ENCODE assay signal across 10 mouse cellular contexts in genomic region chr8:71695456-71695855, GRCm38 (mm10). TPM values are rescaled to one million over a fixed set of nuclear protein-coding genes. Genes with fewer than 3 reads are reported as not detected.
DNase-seq lines count a peak whose midpoint lies in the region; ATAC-seq and TF ChIP-seq lines count a peak whose summit lies in the region.
"Not testable (repeated sequence)": the region's sequence is repeated elsewhere in the genome, so short reads cannot be mapped to it uniquely, and the experiment has no call there.
"Had no signal": no experiment of that assay in that cellular context is flagged by ENCODE, and none has a peak within 500 bp of the region (broad histone marks: within the 10 kb centered on the region; RNA-seq: fewer than 3 reads in every experiment).

No protein-coding gene starts in this region.

- H3K9me3 ChIP-seq in G1E (replicated peaks): peaks cover 14% of the 10 kb centered on the region
- H3K9me3 ChIP-seq in intestine, postnatal 0 days (ENCODE audit: control insufficient read depth); lung, postnatal 0 days (ENCODE audit: low read length): not testable (repeated sequence)

- H3K27me3 ChIP-seq in G1E (ENCODE audit: insufficient read depth, low read length): peaks cover 19% of the 10 kb centered on the region; the same call in 1 of the 2 replicates
- not testable (repeated sequence) for H3K27me3 ChIP-seq in cerebellum, adult 2 months (ENCODE audit: control insufficient read depth, insufficient read depth, low read length); small intestine, adult 2 months (ENCODE audit: control insufficient read depth, insufficient read depth, low read length)
- peaks cover 20% of the 10 kb centered on the region for H3K27me3 ChIP-seq in intestine, postnatal 0 days (replicated peaks; ENCODE audit: control insufficient read depth, insufficient read depth, low read length)
- H3K27me3 ChIP-seq in liver, adult 2 months (ENCODE audit: control insufficient read depth, insufficient read depth, low read length): peaks cover 12% of the 10 kb centered on the region; the same call in 1 of the 2 replicates
- peaks cover 34% of the 10 kb centered on the region for H3K27me3 ChIP-seq in lung, postnatal 0 days (replicated peaks; ENCODE audit: insufficient read depth, low read length)

- TF ChIP-seq CTCF in G1E (IDR thresholded peaks at IDR 0.05; ENCODE audit: low read depth, low read length): peak; percentile 38; the same call in 1 of the 2 replicates
- TF ChIP-seq CTCF in cerebellum, adult 2 months (IDR thresholded peaks at IDR 0.05; ENCODE audit: borderline replicate concordance, insufficient read depth, low read depth, low read length): 0 out of 2 replicates have a peak, but pooled peaks have one; percentile 3
- peak; percentile 63 for TF ChIP-seq CTCF in intestine, postnatal 0 days (IDR thresholded peaks at IDR 0.05; ENCODE audit: low read depth)
- TF ChIP-seq CTCF in liver, adult 2 months (IDR thresholded peaks at IDR 0.05; ENCODE audit: low read depth, low read length): peak; percentile 57
- peak; percentile 40 for TF ChIP-seq CTCF in lung, postnatal 0 days (IDR thresholded peaks at IDR 0.05)
- peak; percentile 55; the same call in 1 of the 2 replicates for TF ChIP-seq CTCF in small intestine, adult 2 months (IDR thresholded peaks at IDR 0.05; ENCODE audit: extremely low read depth, insufficient read length, insufficient replicate concordance, low read depth, low read length)

- H3K27ac ChIP-seq in cerebellum, adult 2 months (ENCODE audit: insufficient read depth, low read length); intestine, postnatal 0 days (ENCODE audit: low read depth, low read length); liver, adult 2 months (replicated peaks; ENCODE audit: insufficient read depth, low read depth, low read length); lung, postnatal 0 days (ENCODE audit: low read length); small intestine, adult 2 months (ENCODE audit: insufficient read depth, low read depth, low read length): not testable (repeated sequence)

- not testable (repeated sequence) for H3K4me3 ChIP-seq in G1E (ENCODE audit: low read depth, low read length); cerebellum, adult 2 months (replicated peaks; ENCODE audit: insufficient read depth, low read depth, low read length); intestine, postnatal 0 days (ENCODE audit: low read depth, low read length); liver, adult 2 months (ENCODE audit: insufficient read depth, low read depth, low read length); lung, postnatal 0 days (ENCODE audit: low read depth, low read length); small intestine, adult 2 months (ENCODE audit: low read depth, low read length)

- not testable (repeated sequence) for H3K79me2 ChIP-seq in liver, adult 2 months (ENCODE audit: control insufficient read depth, insufficient read depth, low read length)

- not testable (repeated sequence) for H3K4me1 ChIP-seq in G1E (ENCODE audit: insufficient read depth, low read depth, low read length); cerebellum, adult 2 months (ENCODE audit: control insufficient read depth, insufficient read depth, low read length); intestine, postnatal 0 days (replicated peaks; ENCODE audit: control insufficient read depth, insufficient read depth, low read length); liver, adult 2 months (ENCODE audit: control insufficient read depth, insufficient read depth, low read length); lung, postnatal 0 days (ENCODE audit: insufficient read depth, low read depth, low read length); small intestine, adult 2 months (ENCODE audit: control insufficient read depth, insufficient read depth, insufficient read length, low read length)

- not testable (repeated sequence) for ATAC-seq in G1E (ENCODE audit: extremely low read depth, insufficient number of reproducible peaks, low FRiP score, poor library complexity, severe bottlenecking); intestine, postnatal 0 days; lung, postnatal 0 days

- TF ChIP-seq POLR2A in cerebellum, adult 2 months (IDR thresholded peaks at IDR 0.05; ENCODE audit: borderline replicate concordance, insufficient read depth, low read length); liver, adult 2 months (IDR thresholded peaks at IDR 0.05; ENCODE audit: extremely low read depth, insufficient read depth, low read length); small intestine, adult 2 months (IDR thresholded peaks at IDR 0.05; ENCODE audit: low read depth, low read length): not testable (repeated sequence)

- H3K9ac ChIP-seq in intestine, postnatal 0 days (ENCODE audit: low read depth, low read length); liver, adult 2 months (ENCODE audit: low read depth, low read length); lung, postnatal 0 days (replicated peaks; ENCODE audit: low read depth): not testable (repeated sequence)

- not testable (repeated sequence) for TF ChIP-seq EP300 in lung, postnatal 0 days (IDR thresholded peaks at IDR 0.05)

- H3K36me3 ChIP-seq in G1E (replicated peaks); liver, adult 2 months (ENCODE audit: control insufficient read depth, insufficient read depth, low read length); lung, postnatal 0 days (ENCODE audit: insufficient read depth, low read length): not testable (repeated sequence)
- peaks cover 14% of the 10 kb centered on the region; the same call in 1 of the 2 replicates for H3K36me3 ChIP-seq in intestine, postnatal 0 days (ENCODE audit: control insufficient read depth, insufficient read depth)
- peaks cover 39% of the 10 kb centered on the region for H3K36me3 ChIP-seq in small intestine, adult 2 months (ENCODE audit: control insufficient read depth, insufficient read depth, low read length)

- not testable (repeated sequence) for H3K4me2 ChIP-seq in intestine, postnatal 0 days (replicated peaks; ENCODE audit: low read depth); lung, postnatal 0 days (replicated peaks; ENCODE audit: low read depth, low read length)

- 62% methylated on average over 12 of the region's 12 CpGs for WGBS in cerebellum, adult 2 months
- WGBS in intestine, postnatal 0 days: 67% methylated on average over 12 of the region's 12 CpGs
- 72% methylated on average over 12 of the region's 12 CpGs for WGBS in liver, adult 2 months
- WGBS in lung, postnatal 0 days: 62% methylated on average over 12 of the region's 12 CpGs
- 80% methylated on average over 12 of the region's 12 CpGs for WGBS in small intestine, adult 2 months

- not testable (repeated sequence) for DNase-seq in G1E (ENCODE audit: low spot score); cerebellum, adult 2 months; liver, adult 2 months (ENCODE audit: extremely low read depth, low read depth, low spot score); lung, postnatal 0 days (ENCODE audit: low spot score)

RNA-seq across cellular contexts. Expression of gene B3gnt3, which starts 6.1 kb away (rescaled TPM):
- not detected in 2 replicates for total RNA-seq in G1E (2014; fragmentation: Nextera tagmentation)
- 0.05 and 0.06 TPM in 2 replicates for total RNA-seq in G1E (2017)
- not detected in 2 replicates for polyA plus RNA-seq in G1E (2012)
- 0.44 and 0.48 TPM in 2 replicates for polyA plus RNA-seq in cerebellum, adult 2 months (2012; rRNA removed)
- polyA plus RNA-seq in intestine, postnatal 0 days (2015; fragmentation: Nextera tagmentation; extraction: Ambion mirVana): 30.5 and 33.5 TPM in 2 replicates
- total RNA-seq in liver, adult 2 months (2014; rRNA removed): 0.92 and 1.3 TPM in 2 replicates
- polyA plus RNA-seq in liver, adult 2 months (2012; rRNA removed): 1.5 and 2.6 TPM in 2 replicates
- polyA plus RNA-seq in lung, postnatal 0 days (2015; fragmentation: Nextera tagmentation; extraction: Ambion mirVana): 11.7 and 12.1 TPM in 2 replicates
- 180 and 195 TPM in 2 replicates for polyA plus RNA-seq in small intestine, adult 2 months (2012; rRNA removed)
- total RNA-seq: monocyte, adult 5-6 weeks had no signal

RNA-seq across cellular contexts. Expression of gene Insl3, which starts 6.4 kb away (rescaled TPM):
- total RNA-seq in G1E (2014; fragmentation: Nextera tagmentation): 3.4 and 9.1 TPM in 2 replicates
- total RNA-seq in G1E (2017): 2.7 and 4.6 TPM in 2 replicates
- polyA plus RNA-seq in G1E (2012): 28.6 and 35.3 TPM in 2 replicates
- polyA plus RNA-seq in cerebellum, adult 2 months (2012; rRNA removed): 0.65 and 2.1 TPM in 2 replicates
- 2.5 and 3.0 TPM in 2 replicates for polyA plus RNA-seq in intestine, postnatal 0 days (2015; fragmentation: Nextera tagmentation; extraction: Ambion mirVana)
- 0.74 and 1.1 TPM in 2 replicates for total RNA-seq in liver, adult 2 months (2014; rRNA removed)
- polyA plus RNA-seq in liver, adult 2 months (2012; rRNA removed): 4.9 and 8.2 TPM in 2 replicates
- 2.9 and 3.9 TPM in 2 replicates for polyA plus RNA-seq in lung, postnatal 0 days (2015; fragmentation: Nextera tagmentation; extraction: Ambion mirVana)
- 9.1 and 30.2 TPM in 2 replicates for polyA plus RNA-seq in small intestine, adult 2 months (2012; rRNA removed)
- total RNA-seq: monocyte, adult 5-6 weeks had no signal
- polyA plus RNA-seq: forebrain, embryonic 14.5 days had no signal

RNA-seq across cellular contexts. Expression of gene Jak3, which starts 19.4 kb away (rescaled TPM):
- total RNA-seq in G1E (2014; fragmentation: Nextera tagmentation) (29.8 and 32.0 TPM in 2 replicates), G1E (2017) (15.7 and 15.9 TPM in 2 replicates)
- polyA plus RNA-seq in G1E (2012): 68.8 and 73.6 TPM in 2 replicates
- 3.6 and 3.9 TPM in 2 replicates for polyA plus RNA-seq in cerebellum, adult 2 months (2012; rRNA removed)
- 5.7 and 6.8 TPM in 2 replicates for polyA plus RNA-seq in intestine, postnatal 0 days (2015; fragmentation: Nextera tagmentation; extraction: Ambion mirVana)
- total RNA-seq in liver, adult 2 months (2014; rRNA removed): 4.0 and 4.6 TPM in 2 replicates
- 5.7 and 7.9 TPM in 2 replicates for polyA plus RNA-seq in liver, adult 2 months (2012; rRNA removed)
- 7.7 and 10.0 TPM in 2 replicates for polyA plus RNA-seq in lung, postnatal 0 days (2015; fragmentation: Nextera tagmentation; extraction: Ambion mirVana)
- 14.3 and 20.3 TPM in 2 replicates for polyA plus RNA-seq in small intestine, adult 2 months (2012; rRNA removed)

RNA-seq across cellular contexts. Expression of gene Unc13a, which starts 23.9 kb away (rescaled TPM):
- total RNA-seq in G1E (2014; fragmentation: Nextera tagmentation): 6.5 and 7.3 TPM in 2 replicates
- 4.1 and 5.2 TPM in 2 replicates for total RNA-seq in G1E (2017)
- polyA plus RNA-seq in G1E (2012): 3.7 and 4.6 TPM in 2 replicates
- 97.3 and 110 TPM in 2 replicates for polyA plus RNA-seq in cerebellum, adult 2 months (2012; rRNA removed)
- 0.60 and 0.72 TPM in 2 replicates for polyA plus RNA-seq in intestine, postnatal 0 days (2015; fragmentation: Nextera tagmentation; extraction: Ambion mirVana)
- 0.09 and 0.20 TPM in 2 replicates for total RNA-seq in liver, adult 2 months (2014; rRNA removed)
- polyA plus RNA-seq in liver, adult 2 months (2012; rRNA removed): 0.15 and 0.72 TPM in 2 replicates
- 0.35 and 0.46 TPM in 2 replicates for polyA plus RNA-seq in lung, postnatal 0 days (2015; fragmentation: Nextera tagmentation; extraction: Ambion mirVana)
- polyA plus RNA-seq in small intestine, adult 2 months (2012; rRNA removed): 1.6 TPM in 2 replicates
- total RNA-seq: gastrocnemius, adult 18-20 months; gastrocnemius, postnatal 36 days had no signal

RNA-seq across cellular contexts. Expression of gene Fcho1, which starts 30.1 kb away (rescaled TPM):
- 2.2 and 27.3 TPM in 2 replicates for total RNA-seq in G1E (2014; fragmentation: Nextera tagmentation)
- 7.6 and 7.7 TPM in 2 replicates for total RNA-seq in G1E (2017)
- polyA plus RNA-seq in G1E (2012): 14.0 and 16.2 TPM in 2 replicates
- polyA plus RNA-seq in cerebellum, adult 2 months (2012; rRNA removed): 108 and 115 TPM in 2 replicates
- 2.2 and 2.5 TPM in 2 replicates for polyA plus RNA-seq in intestine, postnatal 0 days (2015; fragmentation: Nextera tagmentation; extraction: Ambion mirVana)
- total RNA-seq in liver, adult 2 months (2014; rRNA removed): 0.18 and 0.87 TPM in 2 replicates
- 0.44 and 2.8 TPM in 2 replicates for polyA plus RNA-seq in liver, adult 2 months (2012; rRNA removed)
- polyA plus RNA-seq in lung, postnatal 0 days (2015; fragmentation: Nextera tagmentation; extraction: Ambion mirVana): 1.4 and 1.8 TPM in 2 replicates
- polyA plus RNA-seq in small intestine, adult 2 months (2012; rRNA removed): 11.9 and 20.1 TPM in 2 replicates
- total RNA-seq: gastrocnemius, adult 18-20 months had no signal

Comparison
In these comparisons a context has a peak if more than half of its experiments do, and no peak if none do; other contexts are left out.
1. CTCF ChIP-seq: peak in every context shown above with its lines; median percentile 63 in intestine, postnatal 0 days; 57 in liver, adult 2 months; 55 in small intestine, adult 2 months; 40 in lung, postnatal 0 days; 38 in G1E; 3 in cerebellum, adult 2 months.